Mouse (Mus musculus): Measurements from ENCODE around the gene Adra2c. TPM values are rescaled to one million over a fixed set of nuclear protein-coding genes. Genes with fewer than 3 reads are reported as not detected.

The Adra2c gene
- polyA plus RNA-seq, 1 experiment: 0.33 TPM

DNA sequence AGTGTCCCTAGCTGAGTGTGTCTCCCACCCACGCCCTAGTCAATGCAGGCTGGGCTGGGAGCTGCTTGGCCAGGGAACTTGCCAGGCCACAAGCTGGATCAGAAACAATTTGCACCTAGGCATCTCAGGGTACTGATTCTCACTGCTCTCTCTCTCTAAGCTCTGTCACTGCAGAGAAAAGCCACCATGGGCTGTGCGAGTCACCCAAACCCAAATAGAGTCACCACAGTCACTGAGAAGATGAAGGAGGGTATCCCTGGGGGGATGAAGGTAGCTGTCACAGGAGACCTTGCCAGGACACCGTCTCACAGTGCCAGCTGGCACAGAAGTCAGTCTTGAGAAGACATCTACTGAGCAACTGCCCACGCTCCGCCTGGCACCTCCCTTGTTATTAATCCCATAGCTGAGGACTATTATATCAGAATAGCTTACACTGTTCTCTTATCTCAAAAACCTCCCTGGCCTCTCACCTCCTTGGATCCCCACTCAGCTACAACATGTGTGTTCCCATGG, 33.7 kb downstream of the Adra2c start:
- DNase-seq (ENCODE audit: low spot score): no peak

DNA sequence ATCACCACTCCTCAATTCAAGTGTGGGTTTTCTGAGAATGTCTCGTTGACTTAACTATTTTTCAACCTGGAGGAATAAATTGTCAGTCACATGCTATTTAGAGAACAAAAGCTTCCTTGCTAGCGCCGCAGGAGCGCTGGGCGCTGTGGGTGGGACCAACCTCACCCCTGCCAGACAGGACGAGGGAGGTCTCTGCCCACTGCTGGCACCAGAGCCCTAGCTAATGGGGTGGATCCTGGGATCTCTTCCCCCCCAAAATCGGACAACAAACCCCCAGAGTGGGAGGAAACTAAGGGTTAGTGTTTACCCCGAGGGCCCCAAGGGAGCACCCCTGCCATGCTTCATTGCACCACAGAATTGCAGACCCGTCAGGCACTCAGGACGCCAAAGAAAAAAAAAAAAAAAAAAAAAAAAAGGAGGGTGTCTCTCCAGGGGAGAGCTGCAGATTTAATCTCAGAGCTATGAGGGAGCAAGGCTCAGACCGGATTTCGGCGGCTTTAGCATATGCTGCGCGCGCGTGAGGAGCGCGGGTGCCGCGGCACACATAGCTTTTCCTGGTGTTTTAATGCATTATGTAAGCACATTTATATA, 35.2 kb downstream of the Adra2c start:
- no peak for DNase-seq (ENCODE audit: low spot score)

DNA sequence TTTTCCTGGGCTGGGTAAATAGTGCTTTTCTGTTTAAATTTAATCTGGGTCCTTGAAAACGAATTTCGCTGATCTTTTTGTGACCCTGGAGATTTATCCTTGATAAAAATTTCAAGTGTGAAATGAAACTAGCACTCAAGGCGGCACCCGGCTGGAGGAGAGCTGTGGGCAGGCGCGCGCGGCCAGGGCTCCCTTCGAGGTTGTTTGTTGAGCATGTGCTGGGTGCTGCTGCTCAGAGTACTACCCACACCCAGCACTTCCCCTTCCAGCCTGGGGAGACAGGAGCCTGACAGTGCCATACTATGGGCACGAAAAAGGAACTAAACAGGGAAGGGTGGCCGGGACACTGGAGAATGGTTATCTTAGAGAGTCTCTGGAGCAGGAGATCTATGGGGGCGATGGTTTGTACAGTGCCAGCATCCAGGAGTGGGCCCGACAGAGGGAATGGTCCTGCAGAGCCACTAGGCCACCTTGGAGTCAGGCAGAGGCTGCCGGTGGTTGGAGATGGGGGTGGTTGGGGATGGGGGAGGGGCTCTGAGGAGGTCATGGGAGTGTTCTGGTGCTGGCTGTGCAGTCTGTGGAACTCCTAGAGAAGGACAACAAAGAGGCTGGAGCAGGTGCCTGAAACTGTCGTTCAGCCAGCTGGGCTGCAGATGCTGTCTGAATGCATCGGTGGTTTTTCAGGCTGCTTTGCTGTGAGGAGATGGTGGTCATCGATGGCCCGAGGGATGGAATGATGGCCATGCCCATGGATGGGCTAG, 35.9 kb downstream of the Adra2c start:
- no peak for DNase-seq (ENCODE audit: low spot score)

DNA sequence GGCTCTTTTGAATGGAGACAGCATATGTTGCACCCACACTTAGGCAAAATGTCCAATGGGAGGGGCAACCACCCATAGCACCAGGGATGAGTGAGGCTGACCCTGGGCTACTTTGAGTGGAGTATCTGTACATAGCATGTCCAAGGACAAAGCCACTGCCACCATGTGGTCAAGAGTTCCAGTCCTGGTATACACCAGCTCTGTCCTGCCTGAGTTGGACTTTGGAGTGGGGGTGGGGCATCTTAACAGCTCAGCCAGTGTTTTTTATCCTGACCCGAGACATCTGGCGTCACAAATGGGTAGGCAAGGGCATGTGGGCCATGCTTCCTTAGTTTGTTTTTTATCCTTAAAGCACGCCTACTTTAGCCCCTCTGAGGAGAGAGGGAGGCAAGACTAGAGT, 36.5 kb downstream of the Adra2c start:
- no peak for DNase-seq (ENCODE audit: low spot score)

DNA sequence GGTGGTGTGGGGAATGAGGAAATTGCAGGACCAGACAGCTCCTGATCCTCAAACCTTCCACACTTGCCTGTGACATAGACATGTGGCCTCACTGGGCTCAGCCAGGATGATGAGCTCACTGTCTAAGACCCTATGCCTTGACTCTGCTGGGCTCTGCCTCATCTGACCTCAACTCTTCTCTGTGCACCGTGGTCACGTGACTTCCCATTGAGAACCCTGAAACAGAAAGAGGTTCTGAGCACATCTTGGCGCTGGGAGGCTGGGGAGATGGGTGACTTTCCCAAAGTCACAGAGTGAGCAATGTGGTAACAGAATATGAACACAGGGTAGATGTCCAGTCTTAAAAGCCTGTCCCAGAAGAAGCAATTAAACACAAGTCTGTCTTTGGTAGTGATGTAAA, 37.1 kb downstream of the Adra2c start:
- no peak for DNase-seq (ENCODE audit: low spot score)

DNA sequence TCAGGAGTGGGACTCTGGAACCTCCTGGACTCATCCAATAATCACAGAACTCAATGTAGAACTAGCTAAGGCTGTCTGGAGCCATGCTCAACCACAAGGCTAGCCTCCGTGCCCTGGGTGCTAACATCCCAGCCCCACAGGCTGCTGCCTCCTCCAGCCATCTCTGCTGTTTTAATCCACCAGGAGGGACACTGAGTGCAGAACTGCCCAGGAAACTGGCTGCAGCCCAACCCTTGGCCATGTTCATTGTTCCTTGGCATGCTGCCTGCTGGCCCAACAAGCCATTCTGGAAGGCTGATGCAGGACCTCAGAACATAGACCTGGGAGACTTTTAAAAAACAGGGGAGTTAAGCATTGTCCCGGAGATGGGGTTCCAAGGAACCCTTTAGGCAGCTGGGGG, 42.5 kb downstream of the Adra2c start:
- peak; percentile 39 for DNase-seq (ENCODE audit: low spot score)

DNA sequence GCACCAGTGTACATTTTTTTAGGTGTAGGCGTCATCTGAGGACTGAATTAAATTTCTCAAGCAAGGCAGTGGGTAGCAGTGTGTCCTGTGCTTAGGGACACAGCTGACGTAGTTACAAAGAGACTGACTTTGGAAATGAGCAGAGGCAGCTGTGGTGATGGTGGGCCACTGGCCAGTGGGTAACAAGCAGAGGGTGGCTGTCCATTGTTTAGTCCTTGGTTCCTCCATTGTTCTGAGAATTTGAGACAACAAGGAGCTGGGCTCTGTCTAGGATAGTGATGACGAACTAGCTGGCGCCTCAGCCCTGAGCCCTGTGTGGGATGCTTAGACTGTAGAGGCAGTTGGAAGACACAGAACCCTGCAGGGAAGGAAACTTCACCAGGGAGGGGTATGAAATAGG, 52.7 kb downstream of the Adra2c start:
- no peak for DNase-seq (ENCODE audit: low spot score)

Other genes with a start within 250 kb of the Adra2c start
- gene Hgfac, start 236.8 kb upstream of the Adra2c start, polyA plus RNA-seq (2012; rRNA removed): 8.2 and 12.5 TPM in 2 replicates
- gene Dok7, start 221.6 kb upstream of the Adra2c start, polyA plus RNA-seq (2012; rRNA removed): 5.7 and 7.5 TPM in 2 replicates
- gene Lrpap1, start 172.6 kb upstream of the Adra2c start, polyA plus RNA-seq (2012; rRNA removed): 64.9 and 79.5 TPM in 2 replicates
- gene Hmx1, start 110.8 kb downstream of the Adra2c start, polyA plus RNA-seq (2012; rRNA removed): 0.04 TPM in 1 of 2 replicates, not detected in the other
- gene Cpz, start 247.4 kb downstream of the Adra2c start, polyA plus RNA-seq (2012; rRNA removed): 36.1 and 38.1 TPM in 2 replicates